Mouse (Mus musculus) midbrain, embryonic 14.5 days (tissue): ENCODE data around the gene Odc1. TPM values are rescaled to one million over a fixed set of nuclear protein-coding genes. Genes with fewer than 3 reads are reported as not detected.

Experiments
- ATAC-seq: fragments of 200-750 bp; cut with Nextera tagmentation; 2 replicates; pipeline ENCODE4 v1.8.0; 2017; ENCODE audit warnings: moderate number of reproducible peaks, moderate library complexity; ENCODE audit not compliant: low FRiP score, low TSS enrichment
- DNase-seq: peaks from one replicate; pipeline ENCODE4 v3.0.0-alpha.2; 2015
- H3K27ac ChIP-seq: fragments of 300-500 bp; sonication (generic); replicated peaks from 2 replicates; pipeline ENCODE4 v1.5.1; 2014; ENCODE audit warnings: mild to moderate bottlenecking, low read depth, low read length, moderate library complexity
- H3K27me3 ChIP-seq: fragments of 300-500 bp; sonication (generic); 2 replicates; pipeline ENCODE4 v1.6.1; 2014; ENCODE audit warnings: low read length, control low read depth, mixed read lengths; ENCODE audit not compliant: control insufficient read depth, insufficient read depth
- H3K36me3 ChIP-seq: fragments of 300-500 bp; sonication (generic); 2 replicates; pipeline ENCODE4 v1.6.1; 2014; ENCODE audit warnings: low read length, control low read depth; ENCODE audit not compliant: control insufficient read depth, insufficient read depth
- H3K4me1 ChIP-seq: fragments of 300-500 bp; sonication (generic); 2 replicates; pipeline ENCODE4 v1.6.1; 2014; ENCODE audit warnings: mild to moderate bottlenecking, antibody characterized with exemption, low read length, control low read depth; ENCODE audit not compliant: control insufficient read depth, insufficient read depth
- H3K4me2 ChIP-seq: fragments of 300-500 bp; sonication (generic); 2 replicates; pipeline ENCODE4 v1.6.1; 2014; ENCODE audit warnings: mild to moderate bottlenecking, low read length, moderate library complexity
- H3K4me3 ChIP-seq: fragments of 300-500 bp; sonication (generic); replicated peaks from 2 replicates; pipeline ENCODE4 v1.5.1; 2014; ENCODE audit warnings: low read depth, low read length
- H3K9ac ChIP-seq: fragments of 300-500 bp; sonication (generic); replicated peaks from 2 replicates; pipeline ENCODE4 v1.6.1; 2014; ENCODE audit warnings: mild to moderate bottlenecking, low read length, moderate library complexity
- H3K9me3 ChIP-seq: fragments of 300-500 bp; sonication (generic); 2 replicates; pipeline ENCODE4 v1.6.1; 2016; ENCODE audit warnings: low read length, control low read depth, mixed read lengths; ENCODE audit not compliant: control insufficient read depth
- WGBS: fragments of 180-500 bp; shearing (Covaris S2); extraction: QIAGEN DNeasy Blood & Tissue Kit; methylation state at CpG from one replicate; pipeline ENCODE4 v1.1.7; 2014; 5-methylcytosine and 5-hydroxymethylcytosine counted together
- polyA plus RNA-seq: library from polyadenylated mRNA; unstranded; fragments of >200 nt; fragmentation: Nextera tagmentation; extraction: Ambion mirVana; gene quantifications from 2 replicates; pipeline ENCODE4 v1.2.1, GENCODE M21; 2014

Gene Odc1
- 149 and 192 TPM in 2 replicates for polyA plus RNA-seq

DNA sequence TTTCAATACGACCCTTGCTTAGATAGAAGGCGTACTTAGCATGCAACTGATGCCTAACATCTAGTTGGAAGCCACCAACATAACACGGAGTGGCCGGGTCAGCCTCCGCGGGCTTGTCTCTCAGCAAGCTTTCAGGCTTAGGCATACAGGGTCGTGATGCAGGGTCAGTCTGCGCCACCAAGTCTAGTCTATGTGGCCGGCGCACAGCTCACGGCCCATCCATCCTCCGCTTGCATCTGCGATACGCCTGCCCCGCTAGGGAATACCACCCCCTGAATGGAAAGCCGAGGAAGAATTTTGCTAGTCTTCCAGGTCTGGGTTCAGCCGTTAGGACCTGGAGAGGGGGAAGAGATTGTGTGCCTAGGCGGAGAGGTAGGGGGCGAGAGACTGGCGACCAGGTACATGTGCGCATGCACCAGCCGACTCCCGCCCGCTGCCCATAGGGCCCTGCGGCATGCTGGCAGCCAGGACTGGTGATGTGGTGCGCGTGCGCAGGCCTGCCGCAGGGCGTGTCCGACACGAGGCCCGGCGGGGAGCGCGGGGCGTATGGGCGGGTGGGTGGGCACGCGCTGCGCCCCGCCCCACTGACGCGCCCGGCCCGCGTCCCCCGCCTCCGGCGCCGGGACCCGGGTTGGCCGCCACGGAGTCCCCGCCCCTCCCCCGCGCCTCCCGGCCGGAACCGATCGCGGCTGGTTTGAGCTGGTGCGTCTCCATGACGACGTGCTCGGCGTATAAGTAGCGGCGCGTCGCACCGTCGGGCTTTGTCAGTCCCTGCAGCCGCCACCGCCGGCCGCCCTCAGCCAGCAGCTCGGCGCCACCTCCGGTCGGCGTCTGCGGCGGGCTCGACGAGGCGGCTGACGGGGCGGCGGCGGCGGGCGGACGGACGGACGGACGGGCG is at the start of gene Odc1:
TSS of gene Odc1 (plus strand) at position 586 of the 898 bp plus-strand sequence.
- H3K4me2 ChIP-seq, result peak within 1 kb of the TSS; percentile 72
- DNase-seq (peak; percentile 99), ATAC-seq (peak; percentile 97)
- peak within 1 kb of the TSS; percentile 95 for H3K9ac ChIP-seq
- under 1% methylated on average over 97 of the region's 98 CpGs for WGBS
- peaks cover 15% of the 10 kb centered on the region for H3K4me1 ChIP-seq
- peak within 1 kb of the TSS; percentile 95 for H3K4me3 ChIP-seq
- no peaks in the 10 kb centered on the region for H3K9me3 ChIP-seq
- peaks cover 24% of the 10 kb centered on the region for H3K36me3 ChIP-seq
- H3K27me3 ChIP-seq, result no peaks in the 10 kb centered on the region
- H3K27ac ChIP-seq, result peak within 1 kb of the TSS; percentile 89

DNA sequence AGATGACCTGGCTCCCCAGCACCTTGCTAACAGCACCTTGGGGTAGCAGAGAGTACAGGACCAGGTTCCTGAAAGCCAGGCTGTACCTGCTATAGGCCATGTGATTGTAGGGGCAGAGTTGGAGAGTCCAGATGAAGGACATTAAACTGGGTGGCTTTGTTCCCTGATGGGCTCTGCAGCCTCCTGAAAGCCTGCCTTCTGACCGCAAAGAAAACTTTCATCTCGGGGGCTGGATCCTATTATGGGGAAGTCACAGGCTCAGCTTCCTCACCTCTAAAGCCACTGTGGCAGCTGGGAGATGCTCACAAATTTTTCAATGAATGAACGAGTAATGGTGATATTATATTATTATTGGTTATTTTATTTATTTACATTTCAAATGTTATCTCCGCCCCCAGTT is 49.8 kb upstream of the Odc1 start:
- Histone ChIP-seq H3K4me2 (no peak overlapping the region), H3K4me1 (peaks cover 4% of the 10 kb centered on the region; the same call in 1 of the 2 replicates), H3K4me3 (no peak overlapping the region), H3K27ac (no peak overlapping the region), H3K27me3 (no peaks in the 10 kb centered on the region), H3K36me3 (no peaks in the 10 kb centered on the region), H3K9ac (no peak overlapping the region), H3K9me3 (no peaks in the 10 kb centered on the region)
- DNase-seq (no peak), ATAC-seq (no peak)
- 68% methylated on average over 4 of the region's 4 CpGs for WGBS

GRCm38 (mm10) chr12:17495858-17496451 is 48.6 kb upstream of the Odc1 start:
- Histone ChIP-seq H3K4me1 (peaks cover 4% of the 10 kb centered on the region; the same call in 1 of the 2 replicates), H3K4me3 (no peak overlapping the region), H3K27ac (no peak overlapping the region), H3K9me3 (no peaks in the 10 kb centered on the region), H3K27me3 (no peaks in the 10 kb centered on the region), H3K36me3 (no peaks in the 10 kb centered on the region), H3K9ac (no peak overlapping the region), H3K4me2 (no peak overlapping the region)
- DNase-seq (peak; percentile 63), ATAC-seq (peak; percentile 66)
- WGBS, result 14% methylated on average over 8 of the region's 8 CpGs

DNA sequence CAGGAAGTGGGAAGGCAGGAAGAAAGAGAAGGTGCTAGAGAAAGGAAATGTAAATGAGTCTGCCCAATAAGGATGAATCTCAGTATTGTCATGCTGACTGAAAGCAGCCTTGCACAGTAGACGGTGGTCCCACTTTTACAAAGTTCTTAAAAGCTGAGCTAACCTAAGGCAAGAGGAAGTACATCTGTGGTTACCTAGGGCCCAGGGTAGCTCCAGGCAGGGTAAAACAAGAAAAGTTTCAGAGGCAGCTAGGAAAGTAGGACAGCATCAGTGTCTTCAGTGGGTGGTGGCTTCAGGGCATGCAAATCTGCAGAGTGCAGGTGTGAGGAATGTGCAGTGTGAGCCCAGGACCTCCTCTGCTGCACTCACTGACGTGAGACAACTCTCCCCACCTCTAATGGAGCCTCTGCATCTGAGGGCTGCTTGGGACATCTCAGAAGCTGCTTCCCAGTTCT is 38.9 kb upstream of the Odc1 start:
- ATAC-seq, result no peak
- Histone ChIP-seq H3K36me3 (no peaks in the 10 kb centered on the region), H3K4me1 (no peaks in the 10 kb centered on the region), H3K9me3 (no peaks in the 10 kb centered on the region), H3K9ac (no peak overlapping the region), H3K27me3 (no peaks in the 10 kb centered on the region), H3K27ac (no peak overlapping the region), H3K4me3 (no peak overlapping the region), H3K4me2 (no peak overlapping the region)
- WGBS, result 12% methylated on average over 2 of the region's 2 CpGs
- no peak for DNase-seq

GRCm38 (mm10) chr12:17506117-17506993 is 38.2 kb upstream of the Odc1 start:
- no peak overlapping the region for H3K27ac ChIP-seq
- H3K4me1 ChIP-seq, result no peaks in the 10 kb centered on the region
- no peak overlapping the region for H3K4me3 ChIP-seq
- ATAC-seq (no peak), DNase-seq (no peak)
- H3K27me3 ChIP-seq, result no peaks in the 10 kb centered on the region
- H3K4me2 ChIP-seq, result no peak overlapping the region
- H3K9ac ChIP-seq, result no peak overlapping the region
- no peaks in the 10 kb centered on the region for H3K9me3 ChIP-seq
- no peaks in the 10 kb centered on the region for H3K36me3 ChIP-seq
- 61% methylated on average over 5 of the region's 5 CpGs for WGBS

- H3K36me3 ChIP-seq, result no peaks in the 10 kb centered on the region
- H3K4me2 ChIP-seq, result no peak overlapping the region
- no peaks in the 10 kb centered on the region for H3K9me3 ChIP-seq
- no peak overlapping the region for H3K4me3 ChIP-seq
- H3K27ac ChIP-seq, result no peak overlapping the region
- WGBS, result 55% methylated on average over 13 of the region's 13 CpGs
- ATAC-seq (no peak), DNase-seq (peak; percentile 29)
- no peaks in the 10 kb centered on the region for H3K27me3 ChIP-seq
- no peak overlapping the region for H3K9ac ChIP-seq
- H3K4me1 ChIP-seq, result no peaks in the 10 kb centered on the region
These were observed 37.5 kb upstream of the Odc1 start for GRCm38 (mm10) chr12:17506994-17507542.

DNA sequence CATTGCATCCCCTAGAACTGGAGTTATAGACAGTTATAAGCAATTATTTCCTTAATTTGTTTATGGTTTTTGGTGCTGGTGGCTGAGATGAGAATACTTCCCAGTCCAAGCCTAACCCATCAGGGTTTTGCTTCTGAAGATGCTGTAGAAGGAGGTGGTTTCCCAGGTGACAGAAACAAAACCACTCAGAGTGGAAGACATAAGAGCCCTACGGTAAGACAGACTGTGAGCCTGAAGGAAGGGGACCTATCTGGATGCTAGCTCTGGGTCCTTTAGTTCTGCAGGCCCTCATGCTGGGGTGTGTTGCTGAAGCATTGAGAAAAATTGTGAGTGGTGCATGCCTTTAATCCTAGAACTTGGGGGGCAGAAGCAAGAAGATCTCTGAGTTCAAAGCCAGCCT is 35.3 kb upstream of the Odc1 start:
- Histone ChIP-seq H3K4me3 (no peak overlapping the region), H3K9me3 (no peaks in the 10 kb centered on the region), H3K27me3 (no peaks in the 10 kb centered on the region), H3K36me3 (no peaks in the 10 kb centered on the region), H3K27ac (no peak overlapping the region), H3K4me2 (no peak overlapping the region), H3K4me1 (no peaks in the 10 kb centered on the region), H3K9ac (no peak overlapping the region)
- DNase-seq (no peak), ATAC-seq (no peak)
- 81% methylated on average over 1 of the region's 1 CpGs for WGBS

GRCm38 (mm10) chr12:17510158-17510557 is 34.4 kb upstream of the Odc1 start:
- DNase-seq (no peak), ATAC-seq (no peak)
- Histone ChIP-seq H3K27ac (no peak overlapping the region), H3K4me2 (no peak overlapping the region), H3K9me3 (no peaks in the 10 kb centered on the region), H3K4me1 (no peaks in the 10 kb centered on the region), H3K9ac (no peak overlapping the region), H3K4me3 (no peak overlapping the region), H3K27me3 (no peaks in the 10 kb centered on the region), H3K36me3 (no peaks in the 10 kb centered on the region)
- whole genome bisulfite sequencing, result 48% methylated on average over 12 of the region's 12 CpGs
